Mouse (Mus musculus) heart, embryonic 16.5 days (tissue): ENCODE results near the gene Mpdu1. TPM values are rescaled to one million over a fixed set of nuclear protein-coding genes. Genes with fewer than 3 reads are reported as not detected.
A peak's percentile ranks its signal among the peaks of the same experiment; 100 is the strongest.

ENCODE experiments used
- microRNA counts: library from miRNA; unstranded; fragments of <30 nt; microRNA quantifications from one replicate; lab custom pipeline; 2016
- microRNA-seq: library from miRNA; unstranded; fragments of <30 nt; microRNA quantifications from one replicate; pipeline ENCODE4, GENCODE M21; 2017
- polyA plus RNA-seq: library from polyadenylated mRNA; unstranded; fragments of >200 nt; fragmentation: Nextera tagmentation; extraction: Ambion mirVana; gene quantifications from 2 replicates; pipeline ENCODE4 v1.2.1, GENCODE M21; 2015

Mpdu1 gene
- polyA plus RNA-seq, 1 experiment from 2014 or later, result 40.1 TPM

MicroRNA genes within 50 kb of the gene (microRNA counts, 519-probe panel; counts per million panel counts)
- not detected for microRNA mmu-miR-1934 (lab: Ali Mortazavi, UCI)
- 1,993 counts per million, percentile 22 among the panel's probes with 10 or more counts for microRNA mmu-miR-467f (lab: Ali Mortazavi, UCI)

Small RNAs within 50 kb of the gene (microRNA-seq; reads per million reads assigned to microRNA genes)
- gene Mir1934 (4.7 reads per million, percentile 18 among the genes with 10 or more reads in this experiment), gene Mir467f (not detected)

Other genes with a start within 250 kb of the Mpdu1 start
- gene Kdm6b, start 249.0 kb downstream of the Mpdu1 start, polyA plus RNA-seq, result 17.3 and 18.2 TPM in 2 replicates
- gene Dnah2, start 113.5 kb downstream of the Mpdu1 start, polyA plus RNA-seq, result 0.17 and 0.62 TPM in 2 replicates
- gene Efnb3, start 102.4 kb downstream of the Mpdu1 start, polyA plus RNA-seq, result 49.9 and 57.0 TPM in 2 replicates
- gene Wrap53, start 82.4 kb downstream of the Mpdu1 start, polyA plus RNA-seq, result 15.1 and 16.5 TPM in 2 replicates
- gene Trp53, start 82.3 kb downstream of the Mpdu1 start, polyA plus RNA-seq, result 79.1 and 87.0 TPM in 2 replicates
- gene Atp1b2, start 56.7 kb downstream of the Mpdu1 start, polyA plus RNA-seq, result 22.3 and 25.6 TPM in 2 replicates
- gene Shbg, start 44.7 kb downstream of the Mpdu1 start, polyA plus RNA-seq, result 0.20 TPM in 1 of 2 replicates, not detected in the other
- 13.0 and 13.8 TPM in 2 replicates for gene Sat2, start 40.6 kb downstream of the Mpdu1 start, polyA plus RNA-seq
- 22.1 and 25.4 TPM in 2 replicates for gene Fxr2, start 29.7 kb downstream of the Mpdu1 start, polyA plus RNA-seq
- not detected in 2 replicates for gene Sox15, start 7.3 kb downstream of the Mpdu1 start, polyA plus RNA-seq
- gene Cd68, start 3.5 kb upstream of the Mpdu1 start, polyA plus RNA-seq, result 10.0 and 12.3 TPM in 2 replicates
- gene Eif4a1, start 9.8 kb upstream of the Mpdu1 start, polyA plus RNA-seq, result 337 and 346 TPM in 2 replicates
- 55.8 and 58.0 TPM in 2 replicates for gene Senp3, start 19.4 kb upstream of the Mpdu1 start, polyA plus RNA-seq
- gene Tnfsf13, start 23.1 kb upstream of the Mpdu1 start, polyA plus RNA-seq, result 0.45 and 0.85 TPM in 2 replicates
- 5.9 and 7.8 TPM in 2 replicates for gene Tnfsf12, start 33.2 kb upstream of the Mpdu1 start, polyA plus RNA-seq
- 3.1 and 3.5 TPM in 2 replicates for gene Tnfsfm13, start 33.5 kb upstream of the Mpdu1 start, polyA plus RNA-seq
- 13.8 and 16.9 TPM in 2 replicates for gene Polr2a, start 96.0 kb upstream of the Mpdu1 start, polyA plus RNA-seq
- 0.16 and 0.18 TPM in 2 replicates for gene Slc35g3, start 99.3 kb upstream of the Mpdu1 start, polyA plus RNA-seq
- gene Zbtb4, start 103.3 kb upstream of the Mpdu1 start, polyA plus RNA-seq, result 3.6 TPM in 2 replicates
- 5.8 and 6.0 TPM in 2 replicates for gene Chrnb1, start 133.3 kb upstream of the Mpdu1 start, polyA plus RNA-seq
- 2.2 and 3.0 TPM in 2 replicates for gene Fgf11, start 139.2 kb upstream of the Mpdu1 start, polyA plus RNA-seq
- 3.1 TPM in 2 replicates for gene Tmem102, start 143.0 kb upstream of the Mpdu1 start, polyA plus RNA-seq
- not detected in 2 replicates for gene Gm39566, start 152.7 kb upstream of the Mpdu1 start, polyA plus RNA-seq
- not detected in 2 replicates for gene Spem2, start 155.8 kb upstream of the Mpdu1 start, polyA plus RNA-seq
- gene Spem1, start 159.5 kb upstream of the Mpdu1 start, polyA plus RNA-seq, result not detected in 2 replicates
- 1.6 and 2.0 TPM in 2 replicates for gene Nlgn2, start 175.1 kb upstream of the Mpdu1 start, polyA plus RNA-seq
- gene Tmem256, start 175.9 kb upstream of the Mpdu1 start, polyA plus RNA-seq, result 258 and 323 TPM in 2 replicates
- gene Plscr3, start 183.7 kb upstream of the Mpdu1 start, polyA plus RNA-seq, result 72.1 and 74.9 TPM in 2 replicates
- 0.26 and 0.90 TPM in 2 replicates for gene Tnk1, start 196.1 kb upstream of the Mpdu1 start, polyA plus RNA-seq
- gene Tmem95, start 215.4 kb upstream of the Mpdu1 start, polyA plus RNA-seq, result not detected in 2 replicates
- 3.9 and 4.3 TPM in 2 replicates for gene Kctd11, start 218.8 kb upstream of the Mpdu1 start, polyA plus RNA-seq
- 10.8 and 19.9 TPM in 2 replicates for gene Acap1, start 232.9 kb upstream of the Mpdu1 start, polyA plus RNA-seq
- 4.1 and 4.4 TPM in 2 replicates for gene 2810408A11Rik, start 238.3 kb upstream of the Mpdu1 start, polyA plus RNA-seq
- gene Neurl4, start 238.4 kb upstream of the Mpdu1 start, polyA plus RNA-seq, result 7.4 and 8.7 TPM in 2 replicates